Mouse (Mus musculus): ENCODE data around the gene Traf1. TPM values are rescaled to one million over a fixed set of nuclear protein-coding genes. Genes with fewer than 3 reads are reported as not detected.
A peak's percentile ranks its signal among the peaks of the same experiment; 100 is the strongest.

Traf1 gene
- polyA plus RNA-seq, 1 experiment: 64.4 TPM

GRCm38 (mm10) chr2:34963371-34963956 is 1.9 kb upstream of the Traf1 start:
- Histone ChIP-seq H3K4me3 (ENCODE audit: extremely low read depth, insufficient read depth, insufficient read length) (peak overlapping the region; percentile 42), H3K4me1 (ENCODE audit: control insufficient read depth, insufficient read depth, insufficient read length) (peaks cover 44% of the 10 kb centered on the region), H3K27ac (ENCODE audit: insufficient read depth, low read length) (peak overlapping the region; percentile 99), H3K36me3 (ENCODE audit: control insufficient read depth, insufficient read depth, low read length) (no peaks in the 10 kb centered on the region), H3K27me3 (ENCODE audit: control insufficient read depth, insufficient read depth, low read length) (no peaks in the 10 kb centered on the region)
- 4% methylated on average over 13 of the region's 13 CpGs for WGBS
- peak; percentile 86 to 97 for DNase-seq (ENCODE audit: low read depth in 1 of 2, low spot score in 2 of 2)
- TF ChIP-seq CTCF (IDR thresholded peaks at IDR 0.05; ENCODE audit: extremely low read depth, insufficient read depth, insufficient read length, insufficient replicate concordance): no peak
- peak; percentile 58 for TF ChIP-seq POLR2A (IDR thresholded peaks at IDR 0.05; ENCODE audit: low read depth, low read length)

DNA sequence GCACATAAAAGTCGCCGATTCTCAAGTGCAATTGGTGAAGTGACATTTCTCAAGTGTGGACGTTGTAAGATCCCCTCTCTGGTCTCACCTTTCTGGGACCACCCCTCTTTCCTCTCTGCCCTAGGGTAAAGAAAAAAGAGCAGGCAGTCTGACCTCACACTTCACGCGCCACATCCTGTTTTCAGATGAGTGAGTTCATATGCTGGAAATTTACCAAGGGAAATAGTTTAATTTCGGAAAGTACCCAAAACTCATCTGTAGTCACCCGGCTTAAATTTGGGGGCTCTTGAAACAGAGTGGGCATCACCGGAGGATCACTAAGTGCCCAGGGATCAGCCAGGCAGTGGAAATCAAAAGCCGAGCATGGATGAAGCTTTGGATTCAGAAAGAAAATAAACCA is 1.3 kb upstream of the Traf1 start:
- peak; percentile 63 to 83 for DNase-seq (ENCODE audit: low read depth in 1 of 2, low spot score in 2 of 2)
- H3K27me3 ChIP-seq (ENCODE audit: control insufficient read depth, insufficient read depth, low read length): no peaks in the 10 kb centered on the region
- H3K36me3 ChIP-seq (ENCODE audit: control insufficient read depth, insufficient read depth, low read length): no peaks in the 10 kb centered on the region
- TF ChIP-seq CTCF (IDR thresholded peaks at IDR 0.05; ENCODE audit: extremely low read depth, insufficient read depth, insufficient read length, insufficient replicate concordance): no peak
- TF ChIP-seq POLR2A (IDR thresholded peaks at IDR 0.05; ENCODE audit: low read depth, low read length): no peak
- 13% methylated on average over 9 of the region's 9 CpGs for whole genome bisulfite sequencing
- H3K4me1 ChIP-seq (ENCODE audit: control insufficient read depth, insufficient read depth, insufficient read length): peaks cover 47% of the 10 kb centered on the region
- H3K27ac ChIP-seq (ENCODE audit: insufficient read depth, low read length): peak overlapping the region; percentile 99
- H3K4me3 ChIP-seq (ENCODE audit: extremely low read depth, insufficient read depth, insufficient read length): peak overlapping the region; percentile 42

DNA sequence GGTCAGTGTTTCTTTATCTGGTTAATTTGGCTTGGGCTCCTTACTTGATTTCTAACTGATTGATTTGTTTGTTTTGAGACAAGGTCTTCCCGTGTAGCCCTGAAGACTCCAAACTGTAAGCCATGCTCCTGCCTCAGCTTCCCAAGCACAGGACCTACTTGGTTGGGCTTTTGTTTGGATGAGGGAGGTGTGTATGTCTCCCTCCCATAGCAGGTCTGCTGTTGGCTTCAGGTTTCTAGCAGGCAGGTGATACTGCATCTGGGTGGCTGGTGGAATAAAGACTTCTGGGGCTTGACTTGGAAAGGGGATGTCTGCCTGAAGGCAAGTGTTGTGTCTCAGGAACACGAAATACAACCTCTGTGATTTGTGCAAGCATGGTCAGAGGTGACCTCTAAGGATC is 639 bp upstream of the Traf1 start:
- H3K4me1 ChIP-seq (ENCODE audit: control insufficient read depth, insufficient read depth, insufficient read length): peaks cover 48% of the 10 kb centered on the region
- no peak overlapping the region for H3K4me3 ChIP-seq (ENCODE audit: extremely low read depth, insufficient read depth, insufficient read length)
- DNase-seq (ENCODE audit: low read depth in 1 of 2, low spot score in 2 of 2): no peak
- 62% methylated on average over 2 of the region's 2 CpGs for WGBS
- H3K27me3 ChIP-seq (ENCODE audit: control insufficient read depth, insufficient read depth, low read length): no peaks in the 10 kb centered on the region
- TF ChIP-seq POLR2A (IDR thresholded peaks at IDR 0.05; ENCODE audit: low read depth, low read length): no peak
- no peaks in the 10 kb centered on the region; the same call in 1 of the 2 replicates for H3K36me3 ChIP-seq (ENCODE audit: control insufficient read depth, insufficient read depth, low read length)
- H3K27ac ChIP-seq (ENCODE audit: insufficient read depth, low read length): peak overlapping the region; percentile 99

DNA sequence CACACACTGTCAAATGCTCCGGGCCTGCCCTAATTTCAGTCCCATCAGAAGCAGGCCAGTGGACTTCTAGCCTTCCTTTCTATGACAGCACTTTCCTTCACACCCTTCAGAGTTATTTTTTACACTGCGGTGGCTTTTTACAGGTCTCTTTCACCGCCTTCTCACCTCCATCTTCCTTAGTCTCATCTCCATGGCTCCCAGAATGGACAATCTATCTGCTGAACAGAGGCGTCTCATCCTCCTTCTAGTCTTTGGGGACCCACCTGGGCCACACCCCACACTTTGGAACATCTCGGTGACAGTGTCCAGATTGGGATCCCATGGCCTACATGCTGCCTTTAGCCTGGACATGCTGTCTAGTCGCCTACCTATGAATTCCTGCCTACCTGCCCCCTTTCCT is 606 bp downstream of the Traf1 start:
- no peak for TF ChIP-seq POLR2A (IDR thresholded peaks at IDR 0.05; ENCODE audit: low read depth, low read length)
- no peak for TF ChIP-seq CTCF (IDR thresholded peaks at IDR 0.05; ENCODE audit: extremely low read depth, insufficient read depth, insufficient read length, insufficient replicate concordance)
- Histone ChIP-seq H3K27me3 (ENCODE audit: control insufficient read depth, insufficient read depth, low read length) (no peaks in the 10 kb centered on the region), H3K36me3 (ENCODE audit: control insufficient read depth, insufficient read depth, low read length) (peaks cover 1% of the 10 kb centered on the region; the same call in 1 of the 2 replicates), H3K4me3 (ENCODE audit: extremely low read depth, insufficient read depth, insufficient read length) (peak overlapping the region; percentile 56), H3K4me1 (ENCODE audit: control insufficient read depth, insufficient read depth, insufficient read length) (peaks cover 50% of the 10 kb centered on the region), H3K27ac (ENCODE audit: insufficient read depth, low read length) (peak overlapping the region; percentile 99)
- 61% methylated on average over 6 of the region's 6 CpGs for WGBS
- DNase-seq (ENCODE audit: low read depth in 1 of 2, low spot score in 2 of 2): no peak

GRCm38 (mm10) chr2:34960466-34960865 is 1.1 kb downstream of the Traf1 start:
- TF ChIP-seq POLR2A (IDR thresholded peaks at IDR 0.05; ENCODE audit: low read depth, low read length): no peak
- TF ChIP-seq CTCF (IDR thresholded peaks at IDR 0.05; ENCODE audit: extremely low read depth, insufficient read depth, insufficient read length, insufficient replicate concordance): no peak
- no peak for DNase-seq (ENCODE audit: low read depth in 1 of 2, low spot score in 2 of 2)
- peaks cover 1% of the 10 kb centered on the region; the same call in 1 of the 2 replicates for H3K36me3 ChIP-seq (ENCODE audit: control insufficient read depth, insufficient read depth, low read length)
- H3K4me3 ChIP-seq (ENCODE audit: extremely low read depth, insufficient read depth, insufficient read length): peak overlapping the region; percentile 56
- WGBS: 77% methylated on average over 5 of the region's 5 CpGs
- peaks cover 45% of the 10 kb centered on the region for H3K4me1 ChIP-seq (ENCODE audit: control insufficient read depth, insufficient read depth, insufficient read length)
- H3K27ac ChIP-seq (ENCODE audit: insufficient read depth, low read length): peak overlapping the region; percentile 99
- no peaks in the 10 kb centered on the region for H3K27me3 ChIP-seq (ENCODE audit: control insufficient read depth, insufficient read depth, low read length)

DNA sequence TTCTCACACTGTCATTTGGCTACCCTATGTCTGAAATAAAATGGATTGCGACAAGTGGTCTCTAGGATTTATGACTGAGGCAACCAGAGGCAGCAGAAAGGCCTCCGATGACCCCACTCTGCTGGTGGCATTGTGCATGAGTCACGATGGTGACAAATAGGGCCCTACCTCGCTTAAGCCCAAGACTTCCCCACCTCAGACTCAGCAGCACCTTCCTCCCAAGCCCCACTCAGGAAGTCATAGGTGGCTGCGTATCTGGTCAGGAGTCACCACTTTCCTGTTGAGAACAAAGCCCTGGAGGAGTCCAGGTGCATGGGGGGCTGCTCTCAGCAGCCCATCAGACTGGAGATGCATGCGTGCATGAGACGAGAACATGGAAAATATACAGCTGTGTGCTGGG is 3.0 kb downstream of the Traf1 start:
- TF ChIP-seq POLR2A (IDR thresholded peaks at IDR 0.05; ENCODE audit: low read depth, low read length) (no peak), CTCF (IDR thresholded peaks at IDR 0.05; ENCODE audit: extremely low read depth, insufficient read depth, insufficient read length, insufficient replicate concordance) (no peak)
- H3K36me3 ChIP-seq (ENCODE audit: control insufficient read depth, insufficient read depth, low read length): peaks cover 1% of the 10 kb centered on the region; the same call in 1 of the 2 replicates
- H3K27ac ChIP-seq (ENCODE audit: insufficient read depth, low read length): peak overlapping the region; percentile 77
- H3K27me3 ChIP-seq (ENCODE audit: control insufficient read depth, insufficient read depth, low read length): no peaks in the 10 kb centered on the region
- WGBS: 27% methylated on average over 7 of the region's 7 CpGs
- no peak overlapping the region for H3K4me3 ChIP-seq (ENCODE audit: extremely low read depth, insufficient read depth, insufficient read length)
- peak in 1 of 2 experiments; percentile 41 for DNase-seq (ENCODE audit: low read depth in 1 of 2, low spot score in 2 of 2)
- H3K4me1 ChIP-seq (ENCODE audit: control insufficient read depth, insufficient read depth, insufficient read length): peaks cover 42% of the 10 kb centered on the region

- 40% methylated on average over 7 of the region's 7 CpGs for WGBS
- peak overlapping the region; percentile 16; the same call in 1 of the 2 replicates for H3K4me3 ChIP-seq (ENCODE audit: extremely low read depth, insufficient read depth, insufficient read length)
Observed at GRCm38 (mm10) chr2:34958036-34958435, 3.5 kb downstream of the Traf1 start.

More at GRCm38 (mm10) chr2:34958036-34958435, 3.5 kb downstream of the Traf1 start:
- no peak for TF ChIP-seq CTCF (IDR thresholded peaks at IDR 0.05; ENCODE audit: extremely low read depth, insufficient read depth, insufficient read length, insufficient replicate concordance)
- no peak for TF ChIP-seq POLR2A (IDR thresholded peaks at IDR 0.05; ENCODE audit: low read depth, low read length)
- peak in 1 of 2 experiments; percentile 49 for DNase-seq (ENCODE audit: low read depth in 1 of 2, low spot score in 2 of 2)
- Histone ChIP-seq H3K27me3 (ENCODE audit: control insufficient read depth, insufficient read depth, low read length) (no peaks in the 10 kb centered on the region), H3K27ac (ENCODE audit: insufficient read depth, low read length) (peak overlapping the region; percentile 77), H3K4me1 (ENCODE audit: control insufficient read depth, insufficient read depth, insufficient read length) (peaks cover 44% of the 10 kb centered on the region), H3K36me3 (ENCODE audit: control insufficient read depth, insufficient read depth, low read length) (peaks cover 3% of the 10 kb centered on the region; the same call in 1 of the 2 replicates)
